Mouse (Mus musculus) forebrain, embryonic 13.5 days (tissue): ENCODE data around the gene Adipor2. TPM values are rescaled to one million over a fixed set of nuclear protein-coding genes. Genes with fewer than 3 reads are reported as not detected.

Experiments
- ATAC-seq: fragments of 200-750 bp; cut with Nextera tagmentation; 2 replicates; pipeline ENCODE4 v1.8.0; 2017
- H3K27ac ChIP-seq: fragments of 300-500 bp; sonication (generic); 2 replicates; pipeline ENCODE4 v1.5.1; 2015; ENCODE audit warnings: inconsistent platforms, mild to moderate bottlenecking, moderate library complexity
- H3K27me3 ChIP-seq: fragments of 300-500 bp; sonication (generic); 2 replicates; pipeline ENCODE4 v1.6.1; 2015; ENCODE audit warnings: mild to moderate bottlenecking, inconsistent platforms
- H3K36me3 ChIP-seq: fragments of 300-500 bp; sonication (generic); 2 replicates; pipeline ENCODE4 v1.6.1; 2015; ENCODE audit warnings: mild to moderate bottlenecking, inconsistent platforms; ENCODE audit not compliant: poor library complexity, severe bottlenecking
- H3K4me1 ChIP-seq: fragments of 300-500 bp; sonication (generic); 2 replicates; pipeline ENCODE4 v1.6.1; 2015; ENCODE audit warnings: inconsistent platforms
- H3K4me2 ChIP-seq: fragments of 300-500 bp; sonication (generic); 2 replicates; pipeline ENCODE4 v1.6.1; 2015; ENCODE audit warnings: inconsistent platforms, mild to moderate bottlenecking, moderate library complexity
- H3K4me3 ChIP-seq: fragments of 300-500 bp; sonication (generic); 2 replicates; pipeline ENCODE4 v1.5.1; 2015; ENCODE audit warnings: mild to moderate bottlenecking, inconsistent platforms
- H3K9ac ChIP-seq: fragments of 300-500 bp; sonication (generic); 2 replicates; pipeline ENCODE4 v1.6.1; 2015; ENCODE audit warnings: mild to moderate bottlenecking, inconsistent platforms
- H3K9me3 ChIP-seq: fragments of 300-500 bp; sonication (generic); replicated peaks from 2 replicates; pipeline ENCODE4 v1.6.1; 2016; ENCODE audit warnings: inconsistent platforms
- WGBS: fragments of 180-500 bp; shearing (Covaris S2); methylation state at CpG from one replicate; pipeline ENCODE4 v1.1.7; 2015; 5-methylcytosine and 5-hydroxymethylcytosine counted together
- polyA plus RNA-seq: library from polyadenylated mRNA; unstranded; fragments of >200 nt; fragmentation: Nextera tagmentation; extraction: Ambion mirVana; gene quantifications from 2 replicates; pipeline ENCODE4 v1.2.1, GENCODE M21; 2015

Gene Adipor2
- polyA plus RNA-seq, 1 experiment from 2014 or later = 38.3 TPM

DNA sequence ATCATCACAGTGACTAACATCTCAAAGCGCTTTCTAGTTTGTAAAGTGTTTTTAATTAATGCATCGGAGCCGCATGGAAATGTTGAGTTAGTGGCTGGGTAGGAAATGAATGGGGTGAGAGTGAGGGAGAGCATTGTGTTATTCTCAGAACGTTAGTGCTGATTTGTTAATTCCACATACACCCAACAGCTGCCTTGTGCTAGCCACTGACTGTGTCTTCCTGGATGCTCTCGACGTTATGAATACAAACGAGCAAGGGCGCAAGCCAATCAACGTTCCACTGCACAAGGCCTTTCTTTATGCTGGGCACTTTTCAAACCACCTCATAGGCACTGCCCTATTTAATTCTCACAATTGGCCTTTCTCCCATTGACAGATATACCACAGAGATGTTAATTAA, 98.8 kb downstream of the Adipor2 start:
- H3K9ac ChIP-seq = no peak overlapping the region
- H3K4me1 ChIP-seq = peaks cover 26% of the 10 kb centered on the region
- H3K9me3 ChIP-seq = no peaks in the 10 kb centered on the region
- no peaks in the 10 kb centered on the region for H3K36me3 ChIP-seq
- H3K27ac ChIP-seq = 0 out of 2 replicates have a peak overlapping the region, but pooled peaks have one; percentile 20
- ATAC-seq = peak; percentile 84
- no peak overlapping the region for H3K4me2 ChIP-seq
- H3K4me3 ChIP-seq = no peak overlapping the region
- peaks cover 22% of the 10 kb centered on the region for H3K27me3 ChIP-seq
- WGBS = 15% methylated on average over 9 of the region's 9 CpGs

DNA sequence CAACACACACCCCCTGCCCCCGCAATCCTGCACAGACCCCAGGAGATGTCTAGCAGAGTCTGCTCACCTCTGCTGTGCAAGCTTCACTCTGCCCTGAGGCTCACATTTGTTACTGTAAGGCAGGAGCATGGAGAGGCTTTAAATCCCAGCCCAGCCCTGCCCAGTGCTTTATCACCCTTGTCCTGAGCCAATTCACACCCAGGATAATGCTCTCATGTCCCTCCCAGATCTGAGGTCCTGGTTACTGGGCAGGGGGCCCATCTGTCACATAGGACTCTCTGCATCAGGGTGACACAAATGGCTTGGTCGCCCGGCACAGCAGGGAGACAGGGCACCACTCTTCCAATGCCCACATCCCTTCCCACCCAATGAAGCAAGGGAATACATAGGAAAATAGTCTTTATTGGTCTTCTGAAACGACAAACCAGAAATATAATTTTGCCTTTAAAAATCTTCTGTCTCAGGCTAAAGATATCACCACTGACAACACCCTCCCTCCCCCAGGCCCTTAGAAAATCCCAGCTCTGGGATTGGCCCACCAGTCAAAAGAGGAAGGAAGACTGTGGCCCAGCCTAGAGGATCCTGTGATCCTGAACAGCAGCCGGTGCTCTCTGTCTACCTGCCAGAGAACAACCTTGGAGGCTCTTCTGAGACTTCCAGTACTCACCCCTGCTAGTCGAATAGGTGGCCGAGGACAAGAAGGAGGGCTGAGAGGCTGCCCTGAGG, 102.6 kb downstream of the Adipor2 start:
- no peak for ATAC-seq
- Histone ChIP-seq H3K4me3 (no peak overlapping the region), H3K27me3 (no peaks in the 10 kb centered on the region), H3K9ac (no peak overlapping the region), H3K36me3 (no peaks in the 10 kb centered on the region), H3K4me2 (no peak overlapping the region), H3K9me3 (no peaks in the 10 kb centered on the region), H3K4me1 (peaks cover 36% of the 10 kb centered on the region), H3K27ac (no peak overlapping the region)
- WGBS = 61% methylated on average over 7 of the region's 7 CpGs

DNA sequence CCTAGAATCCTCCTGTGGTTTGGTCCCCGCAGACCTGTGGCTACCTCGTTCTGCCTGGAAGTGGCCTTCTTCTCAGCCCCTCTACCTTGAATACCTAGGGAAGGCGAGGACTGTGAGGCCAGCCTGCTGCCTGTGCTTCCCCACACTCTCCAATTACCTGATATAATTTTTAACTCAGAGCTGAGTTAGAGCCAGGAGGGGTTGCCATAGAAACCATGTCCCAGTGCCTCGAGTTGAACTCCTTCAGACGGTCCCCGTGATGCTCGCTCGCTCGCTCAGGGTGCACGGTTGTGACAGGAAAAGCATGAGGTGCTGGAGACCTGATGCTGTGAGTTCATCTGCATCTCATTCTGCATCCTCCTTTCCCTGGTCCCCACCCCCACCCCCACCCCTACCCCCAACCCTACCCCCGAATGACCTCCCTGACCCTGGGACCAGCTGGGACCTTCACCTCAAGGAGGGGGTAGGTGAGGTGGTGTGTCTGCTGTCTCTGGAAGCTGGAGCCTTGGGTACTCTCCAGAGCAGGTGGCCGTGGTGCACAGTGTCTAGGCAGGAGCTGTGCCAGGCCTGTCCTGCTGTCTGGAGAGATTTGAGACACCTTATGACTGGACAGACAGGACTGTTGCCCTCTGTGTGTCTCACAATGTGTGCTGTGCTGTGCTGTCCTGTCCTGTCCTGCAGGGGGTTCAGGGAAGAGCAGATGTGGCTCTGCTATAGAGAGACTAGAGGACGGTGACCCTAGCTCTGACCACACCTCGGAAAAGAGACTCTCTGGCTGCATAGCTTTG, 103.7 kb downstream of the Adipor2 start:
- Histone ChIP-seq H3K9ac (no peak overlapping the region), H3K36me3 (no peaks in the 10 kb centered on the region), H3K4me1 (peaks cover 34% of the 10 kb centered on the region), H3K9me3 (no peaks in the 10 kb centered on the region), H3K4me2 (no peak overlapping the region), H3K27me3 (no peaks in the 10 kb centered on the region), H3K4me3 (no peak overlapping the region), H3K27ac (peak overlapping the region; percentile 63)
- WGBS = 55% methylated on average over 14 of the region's 14 CpGs
- ATAC-seq = peak; percentile 73

DNA sequence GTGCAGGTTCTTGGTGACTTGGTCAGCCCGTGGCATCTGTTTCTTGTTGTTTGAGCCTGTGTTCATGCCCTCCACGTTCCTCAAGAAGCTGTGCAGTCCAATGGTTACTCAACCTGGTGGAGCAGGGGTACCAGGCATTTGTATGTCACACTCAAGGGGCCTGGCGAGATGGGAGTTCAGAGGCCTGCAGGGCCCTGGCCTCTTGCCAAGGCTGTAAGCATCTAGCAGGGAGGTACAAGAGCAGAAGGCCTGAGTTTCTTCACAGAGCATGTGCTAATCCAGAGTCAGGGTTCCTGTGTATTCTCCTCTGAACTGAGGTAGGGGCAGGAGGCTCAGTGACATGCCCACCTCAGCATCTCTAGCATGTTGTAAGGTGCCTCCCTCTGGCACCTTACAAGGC, 104.4 kb downstream of the Adipor2 start:
- Histone ChIP-seq H3K4me1 (peaks cover 31% of the 10 kb centered on the region), H3K4me2 (no peak overlapping the region), H3K27me3 (no peaks in the 10 kb centered on the region), H3K9me3 (no peaks in the 10 kb centered on the region), H3K4me3 (no peak overlapping the region), H3K27ac (peak overlapping the region; percentile 63), H3K9ac (no peak overlapping the region), H3K36me3 (no peaks in the 10 kb centered on the region)
- WGBS = 57% methylated on average over 3 of the region's 3 CpGs
- ATAC-seq = 0 out of 2 replicates have a peak, but pooled peaks have one; percentile 4

GRCm38 (mm10) chr6:119312381-119312780, 105.1 kb downstream of the Adipor2 start:
- H3K27me3 ChIP-seq = no peaks in the 10 kb centered on the region
- H3K9me3 ChIP-seq = no peaks in the 10 kb centered on the region
- no peak overlapping the region for H3K4me3 ChIP-seq
- H3K36me3 ChIP-seq = no peaks in the 10 kb centered on the region
- H3K4me1 ChIP-seq = peaks cover 26% of the 10 kb centered on the region
- no peak overlapping the region for H3K4me2 ChIP-seq
- no peak overlapping the region for H3K9ac ChIP-seq
- 87% methylated on average over 6 of the region's 6 CpGs for WGBS
- no peak for ATAC-seq
- no peak overlapping the region for H3K27ac ChIP-seq

GRCm38 (mm10) chr6:119310176-119310575, 107.3 kb downstream of the Adipor2 start:
- Histone ChIP-seq H3K27me3 (no peaks in the 10 kb centered on the region), H3K9me3 (no peaks in the 10 kb centered on the region), H3K9ac (no peak overlapping the region), H3K4me3 (no peak overlapping the region), H3K4me2 (no peak overlapping the region), H3K4me1 (peaks cover 26% of the 10 kb centered on the region), H3K36me3 (no peaks in the 10 kb centered on the region), H3K27ac (no peak overlapping the region)
- WGBS = 62% methylated on average over 9 of the region's 9 CpGs
- ATAC-seq = no peak

DNA sequence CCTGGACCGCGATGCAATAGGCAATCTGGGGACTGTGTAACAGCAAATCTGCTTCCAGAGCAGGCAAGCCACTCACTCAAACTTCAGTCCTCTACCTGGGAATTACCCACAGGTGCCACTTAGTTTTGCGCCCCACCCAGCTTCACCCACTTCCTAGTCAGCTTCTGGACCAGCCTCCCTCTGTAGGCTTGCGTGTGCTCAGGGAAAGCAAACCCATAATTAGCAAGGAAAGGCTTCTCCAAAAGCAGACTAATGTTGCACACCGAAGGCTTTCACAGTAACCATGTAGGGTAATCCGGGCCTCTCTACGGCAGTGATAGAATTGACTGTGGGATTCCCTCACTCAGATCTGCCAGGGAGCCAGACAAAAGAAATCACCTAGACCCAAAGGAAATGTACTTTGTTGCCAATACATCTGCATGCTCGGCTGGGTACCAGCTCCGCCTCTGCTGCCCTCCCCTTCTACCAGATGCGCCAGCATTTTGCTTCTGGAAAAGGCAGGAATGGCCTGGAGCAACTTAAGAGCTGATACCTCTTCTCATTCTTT, 109.6 kb downstream of the Adipor2 start:
- H3K4me2 ChIP-seq = no peak overlapping the region
- no peaks in the 10 kb centered on the region for H3K27me3 ChIP-seq
- no peaks in the 10 kb centered on the region for H3K36me3 ChIP-seq
- H3K9me3 ChIP-seq = no peaks in the 10 kb centered on the region
- ATAC-seq = no peak
- no peak overlapping the region for H3K4me3 ChIP-seq
- H3K9ac ChIP-seq = no peak overlapping the region
- H3K27ac ChIP-seq = no peak overlapping the region
- peaks cover 7% of the 10 kb centered on the region for H3K4me1 ChIP-seq
- 48% methylated on average over 10 of the region's 10 CpGs for WGBS

GRCm38 (mm10) chr6:119303331-119303730, 114.2 kb downstream of the Adipor2 start:
- Histone ChIP-seq H3K4me3 (no peak overlapping the region), H3K9me3 (no peaks in the 10 kb centered on the region), H3K27ac (no peak overlapping the region), H3K9ac (no peak overlapping the region), H3K36me3 (no peaks in the 10 kb centered on the region), H3K27me3 (no peaks in the 10 kb centered on the region), H3K4me2 (no peak overlapping the region), H3K4me1 (peaks cover 3% of the 10 kb centered on the region; the same call in 1 of the 2 replicates)
- no peak for ATAC-seq
- WGBS = 92% methylated on average over 6 of the region's 6 CpGs

Other genes starting within 250 kb of the Adipor2 start
- gene Dcp1b, start 242.5 kb downstream of the Adipor2 start, polyA plus RNA-seq = 12.7 and 13.1 TPM in 2 replicates
- gene Cacna1c, start 221.3 kb downstream of the Adipor2 start, polyA plus RNA-seq = 3.6 and 4.2 TPM in 2 replicates
- 0.12 and 0.33 TPM in 2 replicates for gene Cacna2d4, start 181.2 kb downstream of the Adipor2 start, polyA plus RNA-seq
- gene Lrtm2, start 86.9 kb downstream of the Adipor2 start, polyA plus RNA-seq = 1.1 and 2.0 TPM in 2 replicates
- gene Fbxl14, start 62.0 kb upstream of the Adipor2 start, polyA plus RNA-seq = 4.1 and 4.2 TPM in 2 replicates
- 4.5 and 5.2 TPM in 2 replicates for gene Wnt5b, start 126.6 kb upstream of the Adipor2 start, polyA plus RNA-seq